Mouse (Mus musculus): ENCODE results near the gene Cd37.

DNA sequence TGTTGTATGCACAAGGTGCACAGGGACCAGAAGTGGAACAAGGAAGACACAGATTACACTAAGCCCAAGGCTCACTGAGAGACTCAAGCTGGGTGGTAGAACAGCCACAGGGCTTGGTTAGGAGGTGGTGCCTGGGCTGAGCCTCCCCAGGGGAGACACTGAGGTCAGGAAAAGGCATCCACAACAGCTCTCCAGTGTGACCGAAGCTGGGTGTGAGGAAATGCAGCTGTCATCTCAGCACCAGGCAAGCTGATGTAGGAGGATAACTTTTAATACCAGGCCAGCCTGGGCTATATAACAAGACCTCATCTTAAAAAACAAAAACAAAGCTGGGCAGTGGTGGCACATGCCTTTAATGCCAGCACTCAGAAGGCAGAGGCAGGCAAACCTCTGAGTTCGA lies 47.8 kb downstream of the Cd37 start:
- TF ChIP-seq POLR2A (IDR thresholded peaks at IDR 0.05; ENCODE audit: insufficient read depth, low read depth, low read length), result no peak
- no peak for TF ChIP-seq EP300 (IDR thresholded peaks at IDR 0.05; ENCODE audit: insufficient read depth, low read depth, low read length)
- TF ChIP-seq CTCF (IDR thresholded peaks at IDR 0.05), result no peak

Data from heart, adult 2 months (tissue).